In the genomic region with DNA sequence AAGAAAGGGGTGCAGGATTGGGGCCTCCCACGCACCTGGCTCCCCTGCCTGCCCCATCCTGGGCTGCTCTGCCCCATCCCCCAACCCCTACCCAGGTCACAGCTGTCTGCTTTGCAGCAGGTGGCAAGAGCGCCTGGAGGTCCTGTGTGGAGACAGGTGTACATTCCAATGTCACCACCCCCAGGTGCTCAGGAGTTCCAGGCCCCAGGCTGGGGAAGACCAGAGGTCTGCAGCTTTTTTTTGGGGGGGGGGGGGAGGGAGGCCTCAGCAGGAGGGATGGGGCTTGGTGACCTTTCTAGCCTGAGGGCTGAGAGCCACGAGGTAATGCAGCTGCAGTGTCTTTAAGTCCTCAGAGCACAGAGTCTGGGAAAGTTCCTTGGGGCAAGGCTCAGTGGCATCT, we compare ENCODE assay signal across 13 mouse cellular contexts.
DNase-seq lines count a peak whose midpoint lies in the region; ATAC-seq lines count a peak whose summit lies in the region.
"Had no signal": no experiment of that assay in that cellular context is flagged by ENCODE, and none has a peak within 500 bp of the region (broad histone marks: within the 10 kb centered on the region; RNA-seq: fewer than 3 reads in every experiment).

No protein-coding gene starts in this region.

- H3K4me3 ChIP-seq in heart, embryonic 10.5 days: peak overlapping the region; percentile 15; the same call in 1 of the 2 replicates
- H3K4me3 ChIP-seq in lung, embryonic 15.5 days: no peak overlapping the region
- H3K4me3 ChIP-seq in hindbrain, embryonic 13.5 days: no peak overlapping the region
- H3K4me3 ChIP-seq: midbrain, embryonic 15.5 days had no signal

- H3K27me3 ChIP-seq in heart, embryonic 10.5 days (ENCODE audit: insufficient read depth, poor library complexity, severe bottlenecking): peaks cover 3% of the 10 kb centered on the region; the same call in 1 of the 2 replicates
- H3K27me3 ChIP-seq in lung, embryonic 15.5 days: no peaks in the 10 kb centered on the region
- H3K27me3 ChIP-seq in hindbrain, embryonic 13.5 days: no peaks in the 10 kb centered on the region
- H3K27me3 ChIP-seq: midbrain, embryonic 15.5 days had no signal

- whole genome bisulfite sequencing in heart, embryonic 10.5 days: 25% methylated on average over 3 of the region's 3 CpGs
- WGBS in lung, embryonic 15.5 days: 36% methylated on average over 3 of the region's 3 CpGs
- WGBS in hindbrain, embryonic 13.5 days: 42% methylated on average over 3 of the region's 3 CpGs

- peaks cover 95% of the 10 kb centered on the region for H3K4me1 ChIP-seq in heart, embryonic 10.5 days
- H3K4me1 ChIP-seq in lung, embryonic 15.5 days: peaks cover 74% of the 10 kb centered on the region
- peaks cover 85% of the 10 kb centered on the region for H3K4me1 ChIP-seq in hindbrain, embryonic 13.5 days (replicated peaks)

- no peaks in the 10 kb centered on the region for H3K36me3 ChIP-seq in heart, embryonic 10.5 days
- no peaks in the 10 kb centered on the region for H3K36me3 ChIP-seq in lung, embryonic 15.5 days
- no peaks in the 10 kb centered on the region for H3K36me3 ChIP-seq in hindbrain, embryonic 13.5 days
- H3K36me3 ChIP-seq: midbrain, embryonic 15.5 days had no signal

- H3K9me3 ChIP-seq in heart, embryonic 10.5 days: no peaks in the 10 kb centered on the region
- no peaks in the 10 kb centered on the region for H3K9me3 ChIP-seq in lung, embryonic 15.5 days
- H3K9me3 ChIP-seq in hindbrain, embryonic 13.5 days: no peaks in the 10 kb centered on the region
- H3K9me3 ChIP-seq: midbrain, embryonic 15.5 days had no signal

- ATAC-seq in lung, embryonic 15.5 days (ENCODE audit: borderline replicate concordance, extremely low read depth, low FRiP score, low TSS enrichment): peak; percentile 24; the same call in 1 of the 2 replicates
- ATAC-seq in hindbrain, embryonic 13.5 days (ENCODE audit: low FRiP score): no peak
- ATAC-seq: midbrain, embryonic 15.5 days had no signal

- H3K4me2 ChIP-seq in lung, embryonic 15.5 days: no peak overlapping the region
- no peak overlapping the region for H3K4me2 ChIP-seq in hindbrain, embryonic 13.5 days
- H3K4me2 ChIP-seq: midbrain, embryonic 15.5 days had no signal

- no peak for DNase-seq in heart, embryonic 10.5 days (ENCODE audit: low spot score)
- no peak for DNase-seq in heart, adult 8-10 months (ENCODE audit: low spot score)
- DNase-seq in lung, adult 18-20 months: no peak
- DNase-seq in thymus, postnatal 25 days: peak; percentile 75
- no peak for DNase-seq in Muller cell, postnatal 12 days (ENCODE audit: inconsistent ontology term)
- no peak for DNase-seq in left cerebral cortex, adult 18-20 months (ENCODE audit: low spot score in 2 of 2)
- DNase-seq: B cell, adult 2 months; embryo, embryonic 11 days; spleen, adult 18-20 months had no signal

- peak overlapping the region; percentile 86 for H3K27ac ChIP-seq in heart, embryonic 10.5 days
- no peak overlapping the region for H3K27ac ChIP-seq in lung, embryonic 15.5 days
- no peak overlapping the region for H3K27ac ChIP-seq in hindbrain, embryonic 13.5 days
- H3K27ac ChIP-seq: liver, embryonic 14.5 days; midbrain, embryonic 15.5 days had no signal

- no peak overlapping the region for H3K9ac ChIP-seq in lung, embryonic 15.5 days
- 0 out of 2 replicates have a peak overlapping the region, but pooled peaks have one; percentile 43 for H3K9ac ChIP-seq in hindbrain, embryonic 13.5 days
- H3K9ac ChIP-seq: liver, embryonic 14.5 days; midbrain, embryonic 15.5 days had no signal
